Mouse (Mus musculus): ENCODE measurements around the gene Scube2. TPM values are rescaled to one million over a fixed set of nuclear protein-coding genes. Genes with fewer than 3 reads are reported as not detected.

Scube2 gene
- polyA plus RNA-seq, 1 experiment from 2014 or later = 4.7 TPM

Other genes starting within 250 kb of the Scube2 start
- gene St5, start 162.1 kb downstream of the Scube2 start, polyA plus RNA-seq (2016; fragmentation: Nextera tagmentation; extraction: Ambion mirVana) = 43.2 and 44.3 TPM in 2 replicates
- gene Akip1, start 162.0 kb downstream of the Scube2 start, polyA plus RNA-seq (2016; fragmentation: Nextera tagmentation; extraction: Ambion mirVana) = 24.5 and 27.2 TPM in 2 replicates
- gene BC051019, start 141.8 kb downstream of the Scube2 start, polyA plus RNA-seq (2016; fragmentation: Nextera tagmentation; extraction: Ambion mirVana) = 0.16 and 0.73 TPM in 2 replicates
- 0.24 and 0.25 TPM in 2 replicates for gene Ascl3, start 134.0 kb downstream of the Scube2 start, polyA plus RNA-seq (2016; fragmentation: Nextera tagmentation; extraction: Ambion mirVana)
- 40.5 and 53.2 TPM in 2 replicates for gene Tmem9b, start 112.8 kb downstream of the Scube2 start, polyA plus RNA-seq (2016; fragmentation: Nextera tagmentation; extraction: Ambion mirVana)
- 0.68 and 0.86 TPM in 2 replicates for gene Nrip3, start 83.7 kb downstream of the Scube2 start, polyA plus RNA-seq (2016; fragmentation: Nextera tagmentation; extraction: Ambion mirVana)
- 26.9 and 28.8 TPM in 2 replicates for gene Dennd5a, start 94.8 kb upstream of the Scube2 start, polyA plus RNA-seq (2016; fragmentation: Nextera tagmentation; extraction: Ambion mirVana)
- gene Tmem41b, start 121.2 kb upstream of the Scube2 start, polyA plus RNA-seq (2016; fragmentation: Nextera tagmentation; extraction: Ambion mirVana) = 65.7 and 75.1 TPM in 2 replicates
- 41.1 and 52.5 TPM in 2 replicates for gene Ipo7, start 152.6 kb upstream of the Scube2 start, polyA plus RNA-seq (2016; fragmentation: Nextera tagmentation; extraction: Ambion mirVana)
- 23.8 and 25.9 TPM in 2 replicates for gene Zfp143, start 195.5 kb upstream of the Scube2 start, polyA plus RNA-seq (2016; fragmentation: Nextera tagmentation; extraction: Ambion mirVana)